Mouse (Mus musculus): ENCODE results near the gene Eef1g.
"Not testable (repeated sequence)": the region's sequence is repeated elsewhere in the genome, so short reads cannot be mapped to it uniquely, and the experiment has no call there.

The Eef1g gene

GRCm38 (mm10) chr19:8945251-8945650, 21.6 kb upstream of the Eef1g start:
- DNase-seq = no peak

GRCm38 (mm10) chr19:8946929-8947328, 19.9 kb upstream of the Eef1g start:
- no peak for DNase-seq

- DNase-seq = no peak
Measured at GRCm38 (mm10) chr19:8950190-8950589, 16.7 kb upstream of the Eef1g start.

GRCm38 (mm10) chr19:8952241-8952640, 14.6 kb upstream of the Eef1g start:
- no peak for DNase-seq

- DNase-seq = peak; percentile 92 to 95
Measured at GRCm38 (mm10) chr19:8953135-8954039, 13.5 kb upstream of the Eef1g start, which contains the start of gene Tut1. Gene Tut1 (plus strand): TSS chr19:8953847.

GRCm38 (mm10) chr19:8954171-8954570, 12.7 kb upstream of the Eef1g start:
- no peak for DNase-seq

- no peak for DNase-seq
Measured at GRCm38 (mm10) chr19:8962256-8962655, 4.6 kb upstream of the Eef1g start.

GRCm38 (mm10) chr19:8965075-8965474, 1.8 kb upstream of the Eef1g start:
- peak in 1 of 2 experiments; percentile 16 for DNase-seq

GRCm38 (mm10) chr19:8965771-8966170, 1.1 kb upstream of the Eef1g start:
- peak; percentile 42 to 54 for DNase-seq

- no peak for DNase-seq
Measured at GRCm38 (mm10) chr19:8966198-8966589, 647 bp upstream of the Eef1g start.

GRCm38 (mm10) chr19:8967373-8967743, 517 bp downstream of the Eef1g start:
- DNase-seq = no peak

GRCm38 (mm10) chr19:8967893-8968292, 1.1 kb downstream of the Eef1g start:
- DNase-seq = no peak

- DNase-seq = not testable (repeated sequence)
Measured at GRCm38 (mm10) chr19:8972491-8972890, 5.7 kb downstream of the Eef1g start.

GRCm38 (mm10) chr19:8974638-8975037, 7.8 kb downstream of the Eef1g start:
- no peak for DNase-seq

GRCm38 (mm10) chr19:8975491-8975890, 8.7 kb downstream of the Eef1g start:
- DNase-seq = no peak

- DNase-seq = peak; percentile 72 to 75
Measured at GRCm38 (mm10) chr19:8976535-8976934, 9.7 kb downstream of the Eef1g start.

GRCm38 (mm10) chr19:8980771-8981170, 13.9 kb downstream of the Eef1g start:
- DNase-seq = no peak

- peak in 1 of 2 experiments; percentile 35 for DNase-seq
Measured at GRCm38 (mm10) chr19:8981450-8982168, 14.8 kb downstream of the Eef1g start.

- DNase-seq = no peak
Measured at GRCm38 (mm10) chr19:8982303-8983149, 15.7 kb downstream of the Eef1g start.

- DNase-seq = no peak
Measured at GRCm38 (mm10) chr19:8983150-8983650, 16.4 kb downstream of the Eef1g start.

GRCm38 (mm10) chr19:8984255-8984868, 17.5 kb downstream of the Eef1g start:
- peak in 1 of 2 experiments; percentile 51 for DNase-seq

- DNase-seq = no peak
Measured at GRCm38 (mm10) chr19:8985891-8986290, 19.1 kb downstream of the Eef1g start.
